Mouse (Mus musculus) kidney, embryonic 14.5 days (tissue): ENCODE data around the gene Apobec1. TPM values are rescaled to one million over a fixed set of nuclear protein-coding genes. Genes with fewer than 3 reads are reported as not detected.
A peak's percentile ranks its signal among the peaks of the same experiment; 100 is the strongest.
"Not testable (repeated sequence)": the region's sequence is repeated elsewhere in the genome, so short reads cannot be mapped to it uniquely, and the experiment has no call there.

Experiments
- ATAC-seq: fragments of 200-750 bp; cut with Nextera tagmentation; 2 replicates; pipeline ENCODE4 v1.8.0; 2017; ENCODE audit warnings: moderate number of reproducible peaks, mild to moderate bottlenecking, moderate TSS enrichment, moderate library complexity; ENCODE audit not compliant: low FRiP score, low TSS enrichment
- H3K27ac ChIP-seq: fragments of 300-500 bp; sonication (generic); 2 replicates; pipeline ENCODE4 v1.5.1; 2014; ENCODE audit warnings: low read depth, mild to moderate bottlenecking, low read length, moderate library complexity, mixed read lengths
- H3K27me3 ChIP-seq: fragments of 300-500 bp; sonication (generic); 2 replicates; pipeline ENCODE4 v1.6.1; 2014; ENCODE audit warnings: mild to moderate bottlenecking, low read length; ENCODE audit not compliant: control insufficient read depth, insufficient read depth
- H3K36me3 ChIP-seq: fragments of 300-500 bp; sonication (generic); 2 replicates; pipeline ENCODE4 v1.6.1; 2014; ENCODE audit warnings: low read length, mixed read lengths; ENCODE audit not compliant: control insufficient read depth, insufficient read depth
- H3K4me1 ChIP-seq: fragments of 300-500 bp; sonication (generic); 2 replicates; pipeline ENCODE4 v1.6.1; 2014; ENCODE audit warnings: low read length, mixed read lengths; ENCODE audit not compliant: control insufficient read depth, insufficient read depth
- H3K4me2 ChIP-seq: fragments of 300-500 bp; sonication (generic); replicated peaks from 2 replicates; pipeline ENCODE4 v1.6.1; 2014; ENCODE audit warnings: low read depth, mild to moderate bottlenecking, low read length
- H3K4me3 ChIP-seq: fragments of 300-500 bp; sonication (generic); 2 replicates; pipeline ENCODE4 v1.5.1; 2014; ENCODE audit warnings: mild to moderate bottlenecking, low read length
- H3K9ac ChIP-seq: fragments of 300-500 bp; sonication (generic); 2 replicates; pipeline ENCODE4 v1.6.1; 2014; ENCODE audit warnings: low read depth, mild to moderate bottlenecking, low read length, moderate library complexity
- H3K9me3 ChIP-seq: fragments of 300-500 bp; sonication (generic); 2 replicates; pipeline ENCODE4 v1.6.1; 2016; ENCODE audit warnings: low read length; ENCODE audit not compliant: control insufficient read depth
- WGBS: fragments of 180-500 bp; shearing (Covaris S2); extraction: QIAGEN DNeasy Blood & Tissue Kit; methylation state at CpG from one replicate; pipeline ENCODE4 v1.1.7; 2014; 5-methylcytosine and 5-hydroxymethylcytosine counted together
- polyA plus RNA-seq: library from polyadenylated mRNA; unstranded; fragments of >200 nt; fragmentation: Nextera tagmentation; extraction: Ambion mirVana; gene quantifications from 2 replicates; pipeline ENCODE4 v1.2.1, GENCODE M21; 2014

Gene Apobec1
- polyA plus RNA-seq, 1 experiment from 2014 or later = 2.7 TPM

- 0 out of 2 replicates have a peak, but pooled peaks have one; percentile 24 for ATAC-seq
These were observed 45.2 kb downstream of the Apobec1 start for GRCm38 (mm10) chr6:122556959-122557561.

GRCm38 (mm10) chr6:122555266-122555665, 47.0 kb downstream of the Apobec1 start:
- Histone ChIP-seq H3K27me3 (peaks cover 7% of the 10 kb centered on the region; the same call in 1 of the 2 replicates), H3K9ac (no peak overlapping the region), H3K9me3 (no peaks in the 10 kb centered on the region), H3K4me1 (no peaks in the 10 kb centered on the region), H3K4me2 (no peak overlapping the region), H3K27ac (no peak overlapping the region), H3K4me3 (no peak overlapping the region), H3K36me3 (no peaks in the 10 kb centered on the region)
- ATAC-seq = no peak
- 35% methylated on average over 7 of the region's 7 CpGs for WGBS

More at GRCm38 (mm10) chr6:122556959-122557561, 45.2 kb downstream of the Apobec1 start:
- Histone ChIP-seq H3K27ac (no peak overlapping the region), H3K9me3 (no peaks in the 10 kb centered on the region), H3K36me3 (no peaks in the 10 kb centered on the region), H3K4me2 (peak overlapping the region; percentile 12; the same call in 1 of the 2 replicates), H3K9ac (no peak overlapping the region), H3K4me1 (no peaks in the 10 kb centered on the region), H3K27me3 (peaks cover 7% of the 10 kb centered on the region), H3K4me3 (no peak overlapping the region)
- 25% methylated on average over 15 of the region's 15 CpGs for WGBS

GRCm38 (mm10) chr6:122554102-122554501, 48.1 kb downstream of the Apobec1 start:
- H3K27me3 ChIP-seq = peaks cover 7% of the 10 kb centered on the region; the same call in 1 of the 2 replicates
- H3K9ac ChIP-seq = no peak overlapping the region
- H3K9me3 ChIP-seq = no peaks in the 10 kb centered on the region
- H3K36me3 ChIP-seq = no peaks in the 10 kb centered on the region
- no peak overlapping the region for H3K4me3 ChIP-seq
- H3K27ac ChIP-seq = no peak overlapping the region
- no peak overlapping the region for H3K4me2 ChIP-seq
- no peaks in the 10 kb centered on the region for H3K4me1 ChIP-seq
- ATAC-seq = no peak
- 68% methylated on average over 6 of the region's 6 CpGs for WGBS

- no peak within 1 kb of the TSS for H3K27ac ChIP-seq
- peaks cover 7% of the 10 kb centered on the region; the same call in 1 of the 2 replicates for H3K27me3 ChIP-seq
- no peak within 1 kb of the TSS for H3K4me2 ChIP-seq
- no peak for ATAC-seq
- H3K9me3 ChIP-seq = no peaks in the 10 kb centered on the region
- no peak within 1 kb of the TSS for H3K9ac ChIP-seq
- H3K4me1 ChIP-seq = no peaks in the 10 kb centered on the region
- no peaks in the 10 kb centered on the region for H3K36me3 ChIP-seq
- no peak within 1 kb of the TSS for H3K4me3 ChIP-seq
- WGBS = 61% methylated on average over 9 of the region's 9 CpGs
These were observed 48.6 kb downstream of the Apobec1 start, which contains the start of gene Aicda for GRCm38 (mm10) chr6:122553606-122554005. Gene Aicda, plus strand, starts transcription at chr6:122553801.

GRCm38 (mm10) chr6:122545948-122546347, 56.3 kb downstream of the Apobec1 start:
- WGBS = 76% methylated on average over 10 of the region's 10 CpGs
- Histone ChIP-seq H3K9me3 (no peaks in the 10 kb centered on the region), H3K36me3 (no peaks in the 10 kb centered on the region), H3K4me3 (no peak overlapping the region), H3K9ac (no peak overlapping the region), H3K27ac (no peak overlapping the region), H3K4me1 (no peaks in the 10 kb centered on the region), H3K4me2 (no peak overlapping the region), H3K27me3 (no peaks in the 10 kb centered on the region)
- no peak for ATAC-seq

- no peaks in the 10 kb centered on the region for H3K27me3 ChIP-seq
- no peak overlapping the region for H3K4me2 ChIP-seq
- no peaks in the 10 kb centered on the region for H3K9me3 ChIP-seq
- no peak overlapping the region for H3K27ac ChIP-seq
- no peaks in the 10 kb centered on the region for H3K4me1 ChIP-seq
- H3K4me3 ChIP-seq = no peak overlapping the region
- no peak overlapping the region for H3K9ac ChIP-seq
- H3K36me3 ChIP-seq = no peaks in the 10 kb centered on the region
- 76% methylated on average over 9 of the region's 9 CpGs for WGBS
- ATAC-seq = no peak
These were observed 56.9 kb downstream of the Apobec1 start for GRCm38 (mm10) chr6:122545289-122545882.

GRCm38 (mm10) chr6:122544672-122545071, 57.6 kb downstream of the Apobec1 start:
- no peak overlapping the region for H3K4me3 ChIP-seq
- ATAC-seq = no peak
- 93% methylated on average over 1 of the region's 1 CpGs for WGBS
- no peaks in the 10 kb centered on the region for H3K36me3 ChIP-seq
- no peak overlapping the region for H3K4me2 ChIP-seq
- H3K27ac ChIP-seq = no peak overlapping the region
- no peaks in the 10 kb centered on the region for H3K4me1 ChIP-seq
- H3K9ac ChIP-seq = no peak overlapping the region
- no peaks in the 10 kb centered on the region for H3K27me3 ChIP-seq
- no peaks in the 10 kb centered on the region for H3K9me3 ChIP-seq

- 87% methylated on average over 5 of the region's 5 CpGs for WGBS
- no peak for ATAC-seq
These were observed 58.7 kb downstream of the Apobec1 start for GRCm38 (mm10) chr6:122543574-122543973.

GRCm38 (mm10) chr6:122542459-122542858, 59.8 kb downstream of the Apobec1 start:
- H3K9ac ChIP-seq, H3K4me2 ChIP-seq, H3K4me3 ChIP-seq, H3K36me3 ChIP-seq, ATAC-seq, H3K27ac ChIP-seq, H3K27me3 ChIP-seq, H3K4me1 ChIP-seq, H3K9me3 ChIP-seq: not testable (repeated sequence)
- WGBS = 78% methylated on average over 5 of the region's 5 CpGs

More at GRCm38 (mm10) chr6:122543574-122543973, 58.7 kb downstream of the Apobec1 start:
- Histone ChIP-seq H3K4me1 (no peaks in the 10 kb centered on the region), H3K27me3 (no peaks in the 10 kb centered on the region), H3K36me3 (no peaks in the 10 kb centered on the region), H3K9me3 (no peaks in the 10 kb centered on the region), H3K4me2 (no peak overlapping the region), H3K9ac (no peak overlapping the region), H3K27ac (no peak overlapping the region), H3K4me3 (no peak overlapping the region)
